Mouse (Mus musculus) gastrocnemius, adult 8-10 months (tissue): Measurements from ENCODE around the gene Des. TPM values are rescaled to one million over a fixed set of nuclear protein-coding genes. Genes with fewer than 3 reads are reported as not detected.

Source experiments
- DNase-seq, 2 experiments: peaks; one replicate each; pipeline ENCODE4 v3.0.0; 2022; ENCODE audit warnings: low spot score in 2 of 2
- total RNA-seq, 4 experiments: library from RNA; stranded (reverse); gene quantifications; 2 replicates each; pipeline ENCODE4 v1.2.4; 2022

Gene Des
- total RNA-seq, 4 experiments from 2014 or later = 2,187 to 2,605 (median 2,481) TPM

- DNase-seq = no peak
These were observed 22.4 kb downstream of the Des start for GRCm38 (mm10) chr1:75382356-75383071.

DNA sequence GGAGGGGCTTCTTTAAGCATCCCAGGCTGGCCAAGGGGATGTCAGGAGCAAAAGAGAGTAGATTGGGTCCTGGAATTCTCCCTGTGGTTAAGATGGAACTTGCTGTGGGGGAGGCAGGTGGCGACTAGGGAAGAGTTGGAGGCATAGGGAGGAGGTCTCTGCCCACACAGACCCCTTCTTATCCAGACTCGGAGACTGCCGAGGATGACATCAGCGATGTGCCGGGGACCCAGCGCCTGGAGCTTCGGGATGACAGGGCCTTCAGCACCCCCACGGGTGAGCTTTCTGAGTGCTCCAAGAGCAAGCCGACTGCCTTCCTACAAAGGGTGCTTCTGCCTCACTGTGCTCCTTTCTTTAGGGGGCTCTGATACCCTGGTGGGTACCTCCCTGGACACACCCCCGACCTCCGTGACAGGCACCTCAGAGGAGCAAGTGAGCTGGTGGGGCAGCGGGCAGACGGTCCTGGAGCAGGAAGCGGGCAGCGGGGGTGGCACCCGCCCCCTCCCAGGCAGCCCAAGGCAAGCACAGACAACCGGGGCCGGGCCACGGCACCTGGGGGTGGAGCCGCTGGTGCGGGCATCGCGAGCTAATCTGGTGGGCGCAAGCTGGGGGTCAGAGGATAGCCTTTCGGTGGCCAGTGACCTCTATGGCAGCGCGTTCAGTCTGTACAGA is 24.5 kb downstream of the Des start:
- no peak for DNase-seq

- DNase-seq = no peak
These were observed 25.1 kb downstream of the Des start for GRCm38 (mm10) chr1:75385142-75385730.

DNA sequence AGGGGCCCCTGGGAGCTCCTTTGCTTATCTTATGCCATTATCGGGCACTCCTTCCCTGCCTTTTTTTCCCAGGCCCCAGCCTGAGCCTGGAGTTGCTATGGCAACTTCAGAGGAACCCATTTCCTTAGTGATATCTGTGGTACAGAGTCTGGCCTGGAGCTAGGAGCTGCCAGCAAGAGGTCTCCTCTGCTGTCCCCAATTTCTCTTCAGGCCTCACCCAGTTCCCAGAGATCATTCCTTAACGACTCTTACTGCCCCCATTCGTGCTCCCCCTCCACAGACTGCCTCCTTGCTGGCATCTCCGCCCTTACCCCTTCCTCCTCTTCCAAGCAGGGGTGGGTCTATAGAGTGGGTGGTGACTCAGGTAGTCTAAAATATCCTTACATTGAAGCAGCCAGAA is 26.0 kb downstream of the Des start:
- no peak for DNase-seq

DNA sequence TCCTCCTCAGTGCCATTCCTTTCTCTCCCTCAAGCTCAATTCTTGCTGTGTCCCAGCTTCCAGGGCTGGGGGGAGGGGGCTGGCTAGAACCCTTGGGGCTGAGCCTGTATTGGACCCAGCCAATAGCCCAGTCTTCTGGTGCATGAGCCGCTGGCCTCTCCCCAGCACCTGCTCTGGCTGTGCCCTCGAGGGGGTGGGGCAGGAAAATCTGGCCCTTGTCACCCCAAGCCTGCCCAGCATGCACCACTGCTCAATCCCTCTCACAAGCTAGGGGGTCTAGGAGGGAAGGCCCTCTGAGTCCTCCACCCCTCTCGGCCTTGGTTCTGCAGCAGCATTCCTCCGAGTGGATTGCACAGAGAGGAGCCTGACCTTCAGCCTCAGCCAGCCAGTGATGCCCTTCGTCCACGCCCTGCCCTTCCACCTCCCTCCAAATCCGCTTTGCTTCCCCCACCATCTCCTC is 27.4 kb downstream of the Des start:
- peak in 1 of 2 experiments; percentile 52 for DNase-seq

DNA sequence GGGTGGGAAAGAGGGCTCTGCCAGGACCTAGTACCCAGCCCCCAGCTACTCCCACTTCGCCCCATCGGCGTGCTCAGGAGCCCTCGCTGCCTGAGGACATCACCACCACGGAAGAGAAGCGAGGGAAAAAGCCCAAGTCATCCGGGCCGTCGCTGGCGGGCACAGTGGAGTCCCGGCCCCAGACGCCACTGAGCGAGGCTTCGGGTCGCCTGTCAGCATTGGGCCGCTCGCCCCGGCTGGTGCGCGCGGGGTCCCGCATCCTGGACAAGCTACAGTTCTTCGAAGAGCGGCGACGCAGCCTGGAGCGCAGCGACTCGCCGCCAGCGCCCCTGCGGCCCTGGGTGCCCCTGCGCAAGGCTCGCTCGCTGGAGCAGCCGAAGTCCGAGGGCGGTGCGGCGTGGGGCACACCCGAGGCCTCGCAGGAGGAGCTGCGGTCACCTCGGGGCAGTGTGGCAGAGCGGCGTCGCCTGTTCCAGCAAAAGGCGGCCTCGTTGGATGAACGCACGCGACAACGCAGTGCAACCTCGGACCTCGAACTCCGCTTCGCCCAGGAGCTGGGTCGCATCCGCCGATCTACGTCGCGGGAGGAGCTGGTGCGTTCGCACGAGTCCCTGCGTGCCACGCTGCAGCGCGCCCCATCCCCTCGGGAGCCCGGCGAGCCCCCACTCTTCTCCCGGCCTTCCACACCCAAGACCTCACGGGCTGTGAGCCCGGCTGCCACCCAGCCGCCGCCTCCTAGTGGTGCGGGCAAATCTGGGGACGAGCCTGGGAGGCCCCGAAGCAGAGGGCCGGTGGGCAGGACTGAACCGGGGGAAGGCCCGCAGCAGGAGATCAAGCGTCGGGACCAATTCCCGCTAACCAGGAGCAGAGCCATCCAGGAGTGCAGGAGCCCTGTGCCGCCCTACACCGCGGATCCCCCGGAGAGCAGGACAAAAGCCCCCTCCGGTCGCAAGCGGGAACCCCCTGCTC is 28.1 kb downstream of the Des start:
- DNase-seq = no peak

- DNase-seq = no peak
These were observed 28.9 kb downstream of the Des start for GRCm38 (mm10) chr1:75388898-75389515.

- peak; percentile 80 to 92 for DNase-seq
These were observed 33.0 kb downstream of the Des start for GRCm38 (mm10) chr1:75393139-75393538.

GRCm38 (mm10) chr1:75393846-75394245 is 33.7 kb downstream of the Des start:
- DNase-seq = no peak

GRCm38 (mm10) chr1:75398761-75399402 is 38.8 kb downstream of the Des start:
- DNase-seq = peak; percentile 76 to 86

GRCm38 (mm10) chr1:75399755-75400492 is 39.8 kb downstream of the Des start:
- peak; percentile 72 to 88 for DNase-seq

GRCm38 (mm10) chr1:75400493-75401115 is 40.5 kb downstream of the Des start:
- DNase-seq = peak in 1 of 2 experiments; percentile 76

GRCm38 (mm10) chr1:75405547-75405946 is 45.4 kb downstream of the Des start:
- DNase-seq = no peak

DNA sequence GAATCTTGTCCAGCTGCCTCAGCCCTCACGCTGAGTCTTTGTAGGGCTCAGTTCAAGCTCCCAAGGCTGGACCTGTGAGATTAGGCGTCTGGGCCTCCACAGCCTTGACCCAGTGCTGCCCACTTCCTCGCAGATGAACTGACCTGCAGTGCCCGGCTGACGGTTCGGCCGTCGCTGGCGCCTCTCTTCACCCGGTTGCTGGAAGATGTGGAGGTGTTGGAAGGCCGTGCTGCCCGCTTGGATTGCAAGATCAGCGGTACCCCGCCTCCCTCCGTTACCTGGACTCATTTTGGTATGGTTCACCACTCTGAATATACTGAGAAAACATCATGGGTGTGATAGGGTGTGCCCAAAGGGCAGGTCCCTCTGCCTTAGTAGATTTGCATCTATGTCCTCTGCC is 46.0 kb downstream of the Des start:
- DNase-seq = no peak

- peak in 1 of 2 experiments; percentile 58 for DNase-seq
These were observed 46.9 kb downstream of the Des start for GRCm38 (mm10) chr1:75407056-75407455.

- no peak for DNase-seq
These were observed 48.1 kb downstream of the Des start for GRCm38 (mm10) chr1:75408210-75408609.

- no peak for DNase-seq
These were observed 49.8 kb downstream of the Des start for GRCm38 (mm10) chr1:75409950-75410349.

- DNase-seq = no peak
These were observed 52.1 kb downstream of the Des start for GRCm38 (mm10) chr1:75412196-75412595.

DNA sequence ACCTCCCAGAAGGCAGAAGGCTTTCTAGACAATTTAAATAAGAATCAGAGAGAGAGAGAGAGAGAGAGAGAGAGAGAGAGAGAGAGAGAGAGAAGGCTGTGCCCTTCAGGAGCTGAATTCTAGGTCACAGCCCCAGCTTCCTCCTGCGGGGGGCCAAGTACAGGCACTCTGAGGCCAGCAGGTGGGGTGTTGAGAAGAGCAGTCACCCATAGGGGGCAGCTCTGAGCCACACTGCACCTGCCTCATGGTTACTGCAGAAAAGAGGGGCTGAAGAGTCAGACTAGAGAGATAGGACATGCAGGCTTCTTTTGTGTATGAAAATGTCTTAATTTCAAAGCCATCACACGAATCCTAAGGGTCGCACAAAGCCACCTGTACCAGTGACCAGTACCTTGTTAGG is 53.6 kb downstream of the Des start:
- peak; percentile 53 to 64 for DNase-seq
